Mouse (Mus musculus) CD4-positive, CD25-positive, alpha-beta regulatory T cell, adult 2 months (primary cell): ENCODE data around the gene Cmklr1.

Experiments
- DNase-seq: peaks from one replicate; pipeline ENCODE4 v3.0.0-alpha.2; 2012; ENCODE audit warnings: low read depth, low spot score

The Cmklr1 gene

DNA sequence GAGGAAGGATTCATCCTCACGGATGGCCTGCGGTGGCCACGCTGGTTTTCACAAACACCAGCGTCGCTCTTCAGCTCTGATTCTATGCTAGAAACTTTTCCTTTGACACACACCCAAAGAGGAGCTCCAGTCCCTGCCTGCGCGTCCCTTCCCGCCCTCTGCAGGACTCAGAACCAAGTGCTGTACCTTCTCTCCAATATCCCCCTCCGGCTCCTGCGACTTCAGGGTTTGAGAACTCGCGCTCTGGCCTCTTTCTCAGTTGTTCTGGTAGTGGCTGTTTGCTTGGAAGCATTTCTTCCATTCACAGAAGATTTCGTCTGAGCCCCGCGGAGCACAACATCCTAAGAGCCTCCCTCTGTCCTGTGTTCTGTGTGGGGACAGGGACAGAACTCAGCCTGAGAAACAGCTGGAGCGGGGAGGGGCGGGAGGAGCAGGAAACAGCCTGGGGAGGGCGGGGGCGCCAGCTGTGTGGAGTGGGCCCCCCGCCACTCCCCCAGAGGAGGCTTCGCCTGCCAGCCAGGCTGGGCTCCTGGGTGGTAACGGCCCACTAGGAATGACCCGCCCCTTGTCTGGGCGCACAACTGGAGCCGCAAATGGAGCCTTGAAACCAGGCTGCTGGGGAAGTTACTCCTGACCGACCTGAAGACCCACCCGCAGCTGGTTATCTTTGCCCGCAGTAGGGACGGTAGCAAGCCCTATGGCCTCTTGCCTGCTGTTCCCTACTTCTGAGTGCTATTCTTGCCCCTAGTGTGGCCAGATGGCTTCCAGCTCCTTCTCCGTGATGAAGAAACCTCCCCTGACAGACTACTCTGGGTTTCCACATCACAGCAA is at the start of gene Cmklr1:
Gene Cmklr1, minus strand, starts transcription at position 392 of the 831 bp plus-strand sequence.
- no peak for DNase-seq

DNA sequence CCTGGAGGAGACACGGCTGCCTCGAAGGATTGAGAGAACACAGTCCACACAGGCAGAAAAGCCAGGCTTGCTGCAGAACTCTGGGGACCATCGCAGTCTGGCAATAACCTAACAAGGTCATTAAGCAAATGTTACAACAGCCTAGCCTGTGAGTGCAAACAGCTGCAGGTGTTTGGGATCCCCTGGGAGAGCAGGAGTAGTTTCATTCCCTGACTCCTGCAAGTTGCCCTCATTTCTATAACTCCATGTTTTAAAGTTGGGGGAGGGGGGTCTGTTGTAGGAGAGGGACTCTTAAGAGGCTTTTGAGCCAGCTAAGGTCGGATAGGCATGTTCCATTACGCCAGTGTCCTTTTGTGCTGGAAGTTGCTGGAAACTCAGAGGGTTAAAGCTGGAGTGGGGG is 44.2 kb upstream of the Cmklr1 start:
- no peak for DNase-seq

DNA sequence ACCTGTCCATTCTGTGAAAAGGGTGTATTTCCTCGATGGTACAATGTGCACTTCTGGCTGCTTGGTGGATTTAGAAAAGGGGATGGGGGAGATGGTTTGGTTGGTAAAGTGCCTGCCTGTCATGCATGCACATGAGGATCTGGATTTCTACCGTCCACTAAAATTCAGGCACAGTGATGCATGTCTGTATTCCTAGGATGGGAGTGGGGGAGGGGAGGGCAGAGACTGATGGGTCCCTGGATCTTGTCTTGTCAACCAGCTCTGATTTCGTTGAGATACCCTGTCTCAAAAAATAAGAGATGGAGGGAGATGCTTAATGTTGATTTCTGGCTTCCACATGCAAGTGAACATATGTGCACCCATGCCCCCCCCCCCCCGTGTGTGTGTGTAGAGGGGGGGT is 43.8 kb upstream of the Cmklr1 start:
- DNase-seq, result no peak

DNA sequence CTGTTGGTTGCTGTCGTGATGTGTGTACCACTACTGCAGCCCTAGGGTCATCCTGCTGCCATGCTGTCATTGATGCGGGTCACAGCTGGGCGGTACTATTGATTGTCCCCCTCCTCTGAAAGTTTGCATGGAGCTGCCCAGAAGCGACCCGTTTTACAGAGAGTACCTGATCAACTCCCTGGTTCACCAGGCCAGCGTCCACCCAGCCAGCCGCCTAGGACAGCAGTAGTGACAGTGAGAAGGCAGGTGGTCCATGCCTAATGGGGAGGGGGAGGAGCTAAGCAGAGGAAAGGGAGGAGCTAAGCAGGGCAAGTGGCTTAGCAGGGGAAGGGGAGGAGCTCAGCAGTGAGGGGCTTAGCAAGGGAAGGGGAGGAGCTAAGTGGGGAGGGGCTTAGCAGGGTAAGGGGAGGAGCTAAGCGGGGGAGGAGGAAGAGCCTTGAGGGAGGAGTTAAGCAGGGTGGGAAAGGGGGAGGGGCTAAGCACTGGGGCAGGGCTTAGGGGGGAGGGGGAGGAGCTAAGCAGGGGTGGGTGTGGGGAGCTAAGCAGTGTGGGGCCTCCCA is 43.0 kb upstream of the Cmklr1 start:
- peak; percentile 7 for DNase-seq

DNA sequence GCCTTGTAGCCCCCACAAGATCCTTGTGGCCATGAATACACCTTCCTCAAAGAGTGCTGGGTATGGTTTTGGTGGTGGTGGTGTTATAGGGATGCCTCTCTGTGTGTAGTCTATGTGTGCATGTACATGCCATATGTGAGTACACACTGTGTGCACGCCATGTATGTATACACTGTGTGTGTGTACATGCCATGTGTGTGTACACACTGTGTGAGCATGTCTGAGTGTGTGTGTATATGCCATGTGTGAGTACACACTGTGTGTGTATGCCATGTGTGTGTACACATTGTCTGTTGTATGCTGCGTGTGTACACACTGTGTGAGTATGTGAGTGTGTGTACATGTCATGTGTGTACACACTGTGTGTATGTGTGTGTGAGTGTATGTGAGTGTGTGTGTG is 40.6 kb upstream of the Cmklr1 start:
- no peak for DNase-seq

DNA sequence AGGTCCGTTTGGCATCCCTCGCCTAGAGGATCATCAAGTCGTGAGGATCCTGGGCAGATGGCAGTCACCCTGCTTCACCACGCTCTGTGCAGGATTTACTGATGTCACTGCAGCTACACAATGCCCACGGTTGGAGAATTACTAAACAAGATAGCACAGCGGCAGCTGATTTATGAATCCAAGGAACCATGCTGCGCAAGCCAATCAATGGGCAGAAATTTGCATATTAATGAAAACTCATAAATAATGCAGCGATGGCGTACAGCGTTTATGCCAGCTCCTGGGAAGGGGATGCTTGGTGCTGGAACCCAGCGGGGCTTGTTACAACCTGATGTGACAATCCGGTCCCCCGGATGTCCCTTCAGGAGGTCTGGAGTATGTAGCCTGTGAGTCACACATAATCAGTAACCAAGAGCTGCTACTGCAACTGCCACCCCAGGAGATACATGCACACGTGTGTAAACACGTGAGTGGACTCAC is 39.9 kb upstream of the Cmklr1 start:
- no peak for DNase-seq

DNA sequence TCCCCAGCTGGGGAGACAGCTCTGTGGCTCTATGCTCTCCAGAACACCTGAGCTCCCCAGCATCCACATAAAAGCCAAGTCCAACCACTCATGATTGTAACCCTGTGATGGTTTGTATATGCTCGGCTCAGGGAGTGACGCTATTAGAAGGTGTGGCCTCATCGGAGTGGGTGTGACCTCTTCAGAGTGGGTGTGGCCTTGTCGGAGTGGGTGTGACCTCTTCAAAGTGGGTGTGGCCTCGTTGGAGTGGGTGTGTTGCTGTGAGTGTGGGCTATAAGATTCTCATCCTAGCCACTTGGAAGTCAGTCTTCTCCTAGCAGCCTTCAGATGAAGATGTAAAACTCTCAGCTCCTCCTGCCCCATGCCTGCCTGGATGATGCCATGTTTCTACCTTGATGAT is 37.3 kb upstream of the Cmklr1 start:
- no peak for DNase-seq

DNA sequence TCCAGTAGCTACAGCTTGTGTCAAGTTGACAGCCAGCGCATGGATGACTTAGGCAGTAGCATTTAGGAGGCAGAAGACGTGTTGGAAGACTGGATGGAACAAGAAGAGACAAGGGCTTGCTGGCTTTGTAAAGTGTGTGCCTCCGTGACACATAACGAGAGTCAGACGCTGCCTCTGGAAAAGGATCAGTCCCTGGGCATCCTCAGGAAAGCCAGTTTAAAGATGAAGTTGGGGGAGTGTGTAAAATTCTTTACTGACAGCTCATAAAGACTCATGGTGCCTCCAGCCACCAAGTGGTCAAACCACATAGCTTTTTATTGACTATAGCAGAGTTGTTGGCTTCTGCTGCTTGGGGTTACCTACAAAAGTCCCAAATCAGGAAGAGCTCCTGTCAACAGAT is 35.2 kb upstream of the Cmklr1 start:
- no peak for DNase-seq

DNA sequence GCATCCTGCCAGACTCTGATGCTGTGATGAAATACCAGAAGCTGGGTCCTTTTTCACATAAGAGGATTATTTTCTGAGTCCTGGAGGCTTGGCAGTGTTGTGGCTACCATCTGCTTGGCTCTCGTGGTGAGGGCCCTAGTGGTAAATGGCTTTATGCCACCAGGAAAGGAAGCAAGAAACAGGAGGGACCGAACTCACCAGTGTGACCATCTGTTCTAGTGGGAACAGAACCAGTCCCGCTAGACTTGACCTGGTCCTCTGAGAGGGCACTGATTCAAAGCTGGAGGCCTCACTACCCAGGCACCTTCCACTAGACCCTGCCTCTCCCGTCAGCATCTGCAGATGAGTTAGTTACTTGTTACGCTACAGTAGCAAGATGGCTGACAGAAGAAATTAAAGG is 33.0 kb upstream of the Cmklr1 start:
- no peak for DNase-seq

DNA sequence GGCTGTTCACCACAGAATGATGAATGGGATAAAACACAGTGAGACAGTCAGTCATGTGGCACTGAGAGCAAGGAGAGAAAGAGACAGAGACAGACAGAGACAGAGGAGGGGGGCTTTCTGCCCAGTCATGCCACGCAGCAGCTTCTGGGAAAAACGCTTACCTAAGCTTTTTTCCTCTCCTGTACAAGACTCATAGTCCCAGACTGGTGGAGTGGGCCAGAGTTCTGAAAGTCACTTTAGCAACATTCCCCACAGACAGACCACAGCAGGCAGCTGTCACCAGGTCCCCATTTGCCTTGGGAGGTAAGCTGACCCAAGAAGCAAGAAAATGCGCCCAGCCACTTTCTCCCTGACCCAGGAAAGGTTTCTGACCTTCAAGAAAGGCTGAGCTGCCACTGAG is 32.2 kb upstream of the Cmklr1 start:
- no peak for DNase-seq

DNA sequence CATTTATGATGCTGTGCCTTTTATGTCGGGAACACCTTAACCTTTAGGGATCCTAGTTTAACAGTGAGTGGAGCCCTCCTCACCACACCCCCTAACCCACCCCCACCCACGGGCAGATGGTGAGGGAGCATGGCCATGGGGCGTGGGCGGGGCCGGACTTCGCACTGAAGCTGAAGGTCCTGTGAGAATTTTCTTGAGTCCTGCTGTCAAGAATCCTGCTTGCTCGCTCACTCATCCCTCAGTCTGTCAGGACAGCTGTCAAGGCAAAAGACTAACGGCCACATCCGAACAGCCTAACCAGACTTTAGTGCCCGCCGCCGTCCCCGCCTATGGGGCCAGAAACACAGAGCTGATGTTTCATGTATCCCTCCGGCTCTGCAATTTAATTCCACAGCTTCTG is 31.0 kb upstream of the Cmklr1 start:
- DNase-seq, result no peak

DNA sequence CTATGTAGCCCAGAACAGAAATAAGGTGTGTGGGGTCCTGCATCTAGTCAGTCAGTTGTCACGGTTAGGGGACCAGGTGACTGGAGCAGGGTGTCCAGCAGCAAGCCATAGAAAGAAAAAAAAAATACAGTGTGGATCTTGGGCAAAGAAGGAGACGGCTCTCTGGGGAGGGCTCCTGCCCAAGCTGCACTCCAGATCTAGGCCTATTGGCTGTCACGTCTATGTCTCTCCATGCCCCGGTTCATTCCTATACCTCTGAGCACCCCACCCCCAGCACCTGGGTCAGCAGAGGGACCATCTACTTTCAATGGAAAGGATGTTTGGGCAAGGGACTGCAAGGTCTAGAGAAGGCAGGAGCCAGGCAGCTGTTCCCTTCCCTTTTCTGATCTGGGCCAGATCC is 29.3 kb upstream of the Cmklr1 start:
- no peak for DNase-seq

DNA sequence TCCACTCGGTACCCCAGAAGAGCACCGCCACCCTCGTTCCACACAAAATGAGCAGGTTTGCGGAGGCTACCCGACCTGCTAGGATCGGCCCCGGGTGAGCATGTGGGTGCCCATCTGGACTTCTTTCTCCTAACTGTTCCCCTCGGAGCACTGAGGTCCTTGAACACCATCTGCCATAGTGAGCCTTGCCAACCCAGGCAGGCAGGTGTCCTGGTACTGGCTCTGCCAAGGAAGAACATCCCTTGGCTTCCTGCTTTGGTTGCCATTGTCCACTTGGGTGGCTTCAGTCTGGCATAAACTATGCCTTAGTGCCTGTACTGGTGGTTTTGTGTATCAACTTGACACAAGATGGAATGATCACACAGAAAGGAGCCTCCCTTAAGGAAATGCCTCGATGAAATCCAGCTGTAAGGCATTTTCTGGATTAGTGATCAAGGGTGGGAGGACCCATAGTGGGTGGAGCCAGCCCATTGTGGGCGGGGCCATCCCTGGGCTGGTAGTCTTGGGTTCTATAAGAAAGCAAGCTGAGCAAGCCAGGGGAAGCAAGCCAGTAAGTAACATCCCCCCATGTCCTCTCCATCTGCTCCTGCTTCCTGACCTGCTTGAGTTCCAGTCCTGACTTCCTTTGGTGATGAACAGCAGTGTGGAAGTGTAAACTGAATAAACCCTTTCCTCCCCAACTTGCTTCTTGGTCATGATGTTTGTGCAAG is 28.7 kb upstream of the Cmklr1 start:
- DNase-seq, result no peak

DNA sequence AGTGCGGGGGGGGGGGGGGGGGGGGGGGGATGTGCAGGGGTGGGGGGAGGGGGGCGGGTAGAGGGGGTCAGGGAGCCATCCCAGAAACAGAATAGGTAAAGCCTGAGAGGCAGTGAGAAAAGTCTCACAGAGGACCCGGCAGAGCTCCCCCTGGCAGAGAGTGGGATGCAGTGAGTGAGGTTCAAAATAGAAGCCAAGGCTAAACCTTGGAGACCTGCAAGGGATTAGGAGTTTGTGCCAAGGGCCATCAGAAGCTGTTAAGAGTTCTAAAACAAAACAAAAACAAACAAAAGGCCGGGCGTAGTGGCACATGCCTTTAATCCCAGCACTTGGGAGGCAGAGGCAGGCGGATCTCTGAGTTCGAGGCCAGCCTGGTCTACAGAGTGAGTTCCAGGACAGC is 27.3 kb upstream of the Cmklr1 start:
- DNase-seq, result no peak

DNA sequence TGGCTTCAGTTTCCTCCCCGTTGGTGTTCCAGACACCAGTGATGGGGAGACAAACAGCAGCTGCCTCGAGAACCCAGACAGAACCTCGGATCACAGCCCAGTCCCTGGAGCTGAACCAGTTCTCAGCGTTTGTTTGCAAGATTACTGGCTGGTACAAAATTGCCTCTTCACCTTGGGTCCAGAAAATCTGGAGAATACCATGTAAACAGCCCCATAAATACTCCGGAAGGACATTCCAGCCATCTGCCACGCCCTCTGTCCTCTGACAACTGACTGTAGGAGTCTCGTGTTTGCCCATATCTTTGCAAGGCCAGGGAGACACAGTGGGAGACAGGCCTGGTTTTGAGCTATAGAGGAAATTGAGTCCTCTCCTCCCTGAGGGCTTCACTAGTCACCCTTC is 24.6 kb upstream of the Cmklr1 start:
- DNase-seq, result no peak

DNA sequence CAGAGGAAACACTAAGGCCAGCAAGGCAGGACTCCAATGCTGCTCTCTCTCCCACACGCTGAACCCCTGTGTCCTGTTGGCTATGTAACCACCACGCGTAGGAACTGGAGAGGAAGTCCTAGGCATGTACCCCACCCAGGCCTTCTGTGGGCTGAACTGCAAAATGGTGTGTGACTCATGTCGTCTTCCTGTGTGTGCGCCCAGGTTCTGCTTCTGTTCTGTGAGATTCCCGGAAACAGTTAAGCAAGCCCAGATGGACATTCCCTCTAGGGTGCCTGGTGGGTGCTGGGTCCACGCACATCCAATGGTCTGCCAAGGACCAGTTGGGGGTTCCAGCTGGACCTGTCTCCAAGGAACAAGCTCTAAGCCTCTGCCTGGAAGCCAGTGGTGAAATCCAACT is 22.2 kb upstream of the Cmklr1 start:
- DNase-seq, result peak; percentile 21

DNA sequence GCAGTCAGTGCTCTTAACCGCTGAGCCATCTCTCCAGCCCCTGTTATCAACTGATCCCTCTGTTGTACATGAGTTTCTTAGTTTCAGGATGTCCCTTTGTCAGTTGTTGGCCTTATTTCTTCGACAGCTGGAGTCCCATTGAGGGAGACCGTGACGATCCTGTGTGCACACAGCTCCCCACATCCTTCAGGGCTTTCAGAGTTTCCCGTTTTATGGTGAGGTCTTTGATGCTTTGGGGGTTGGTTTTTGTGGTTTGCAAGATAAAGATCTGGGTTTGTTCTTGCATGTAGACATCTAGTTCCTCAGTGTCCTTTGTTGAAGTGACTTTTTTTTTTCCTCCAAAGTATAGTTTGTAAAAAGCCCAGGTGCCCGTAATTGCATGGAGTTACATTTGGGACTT is 20.4 kb upstream of the Cmklr1 start:
- DNase-seq, result peak; percentile 53

DNA sequence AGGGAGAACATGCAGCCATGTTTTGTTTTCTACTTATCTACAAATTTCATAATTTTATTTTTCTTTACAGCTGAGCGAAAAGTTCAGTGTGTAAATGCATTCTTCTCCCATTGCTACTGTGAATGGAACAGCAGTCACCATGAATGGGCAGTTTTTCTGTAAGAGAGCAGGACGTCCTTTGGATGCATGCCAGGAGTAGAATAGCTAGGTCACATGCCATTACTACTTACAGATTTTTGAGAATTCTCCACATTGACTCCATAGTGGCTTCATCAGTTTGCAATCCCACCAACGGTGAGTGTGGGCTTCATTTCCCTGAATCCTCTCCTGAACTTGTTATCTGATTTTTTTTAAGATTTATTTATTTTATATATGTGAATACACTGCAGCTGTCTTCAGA is 19.9 kb upstream of the Cmklr1 start:
- no peak for DNase-seq

DNA sequence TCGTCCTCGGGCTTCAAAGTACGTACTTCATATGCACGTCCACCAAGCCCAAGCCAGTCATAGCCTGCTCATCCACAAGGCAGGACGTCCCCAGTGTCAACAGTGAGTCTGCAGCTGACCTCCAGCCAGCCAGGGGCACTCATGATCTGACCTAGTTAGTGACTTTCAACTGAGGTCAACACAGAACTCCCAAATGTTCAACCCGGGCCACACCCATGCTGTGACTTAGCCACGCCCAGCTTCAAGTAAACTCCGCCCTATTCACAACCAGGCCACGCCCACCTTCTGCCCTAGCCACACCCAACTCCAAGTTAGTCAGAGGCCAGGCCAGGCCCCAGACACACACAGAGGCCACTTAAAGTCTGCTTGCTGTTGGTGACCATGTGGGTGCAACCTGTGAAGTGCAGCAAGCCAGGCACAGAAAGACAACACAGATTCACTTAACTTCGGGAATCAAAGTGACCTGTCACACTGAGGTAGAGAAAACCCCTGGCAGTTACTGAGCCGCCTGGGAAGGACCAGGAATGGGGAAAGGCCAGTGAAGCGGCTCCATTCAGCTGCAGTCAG is 14.5 kb upstream of the Cmklr1 start:
- DNase-seq, result no peak

DNA sequence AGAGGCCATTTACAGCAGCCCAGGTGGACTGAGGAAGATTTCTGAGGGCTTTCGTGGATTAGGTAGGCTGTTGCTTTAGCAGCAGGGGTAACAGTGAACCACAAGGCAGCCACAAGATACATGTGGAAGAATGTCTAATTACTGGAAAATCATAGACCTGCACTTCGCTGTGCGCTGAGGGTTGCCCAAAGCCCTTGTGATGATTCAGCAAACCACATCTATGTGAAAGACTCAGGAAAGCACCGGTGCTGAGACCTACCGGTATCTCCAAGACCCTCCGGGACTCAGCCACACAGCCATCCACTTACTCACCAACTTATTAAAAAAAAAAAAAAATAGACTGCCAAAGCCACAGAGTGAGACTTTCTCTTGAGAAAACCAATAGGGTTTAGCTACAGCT is 13.9 kb upstream of the Cmklr1 start:
- DNase-seq, result no peak

DNA sequence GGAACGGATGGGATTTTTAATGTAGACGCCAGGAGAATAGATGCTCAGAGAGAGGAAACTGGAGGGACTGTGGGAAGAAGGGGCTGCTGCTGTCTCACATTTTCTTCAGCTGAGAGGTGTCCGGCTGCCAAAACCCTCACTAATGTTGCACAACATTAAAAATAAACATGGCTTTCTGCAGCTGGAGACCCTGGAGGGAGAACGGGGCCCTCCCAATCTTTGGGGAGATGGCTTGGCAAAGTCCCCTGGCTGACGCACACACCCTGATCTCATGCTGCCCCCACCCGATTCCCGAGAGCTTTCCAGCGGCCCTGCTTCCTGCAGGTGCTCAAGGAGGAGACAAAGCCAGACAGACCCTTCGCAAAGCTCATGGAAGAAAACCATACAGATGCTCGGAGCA is 10.6 kb upstream of the Cmklr1 start:
- no peak for DNase-seq

DNA sequence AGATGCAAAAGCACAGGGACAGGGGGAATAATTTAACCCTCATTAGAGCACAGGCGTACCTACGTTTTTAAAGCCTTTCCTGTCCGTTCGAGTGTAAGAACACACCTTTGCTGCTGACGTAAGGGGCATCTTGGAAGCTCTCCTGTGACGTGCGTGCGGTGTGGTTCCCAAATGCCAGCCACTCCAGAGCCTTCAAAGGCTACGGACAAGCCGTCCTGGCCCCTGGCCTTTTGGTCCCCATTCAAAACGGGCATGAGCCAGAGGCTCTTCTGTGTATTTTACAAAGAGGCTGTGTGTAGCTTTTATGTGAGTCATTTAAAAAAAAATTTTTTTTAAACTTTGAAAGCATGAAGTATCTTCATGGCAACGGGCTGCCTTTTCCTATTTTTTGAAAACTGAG is 4.6 kb upstream of the Cmklr1 start:
- DNase-seq, result no peak

DNA sequence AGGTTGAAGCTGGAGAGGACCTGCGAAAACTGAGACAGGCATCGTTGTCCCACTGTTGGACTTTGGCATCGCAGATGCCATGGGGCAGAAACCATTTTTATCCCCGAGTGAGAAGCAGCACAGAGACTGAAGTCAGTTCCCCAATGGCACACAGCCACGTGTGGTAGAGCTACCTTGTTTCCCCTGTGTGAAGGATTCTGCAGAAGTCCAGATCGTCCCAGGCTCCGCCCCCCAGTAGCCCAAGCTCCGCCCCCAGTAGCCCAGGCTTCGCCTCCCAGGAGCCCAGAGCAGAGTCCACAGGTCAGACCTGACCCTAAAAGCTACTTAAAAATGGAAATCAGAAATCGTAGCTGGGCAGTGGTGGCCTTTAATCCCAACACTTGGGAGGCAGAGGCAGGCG is 4.0 kb upstream of the Cmklr1 start:
- no peak for DNase-seq
